Mouse (Mus musculus) small intestine, adult 2 months (tissue): ENCODE measurements around the gene Nlrx1.

Source experiments
- CTCF ChIP-seq: fragments of 200-500 bp; IDR thresholded peaks from 2 replicates; pipeline ENCODE4 v1.5.1; 2012; ENCODE audit warnings: low read depth, mild to moderate bottlenecking, control low read depth, inconsistent platforms, low read length, moderate library complexity, mixed read lengths; ENCODE audit not compliant: insufficient replicate concordance, insufficient read length; ENCODE audit errors: extremely low read depth
- POLR2A ChIP-seq: fragments of 200-500 bp; IDR thresholded peaks from 2 replicates; pipeline ENCODE4 v1.6.1; 2012; ENCODE audit warnings: low read depth, mild to moderate bottlenecking, control low read depth, inconsistent platforms, low read length, moderate library complexity

GRCm38 (mm10) chr9:44269973-44270372 is 1.6 kb upstream of the Nlrx1 start:
- TF ChIP-seq POLR2A, result no peak
- TF ChIP-seq CTCF, result no peak
